Mouse (Mus musculus) left cerebral cortex, adult 8-10 months (tissue): ENCODE measurements around the gene Kcnj1. TPM values are rescaled to one million over a fixed set of nuclear protein-coding genes. Genes with fewer than 3 reads are reported as not detected.
A peak's percentile ranks its signal among the peaks of the same experiment; 100 is the strongest.

Experiments
- DNase-seq, 2 experiments: peaks; one replicate each; pipeline ENCODE4 v3.0.0; 2022; ENCODE audit warnings: low spot score in 2 of 2
- total RNA-seq, 4 experiments: library from RNA; stranded (reverse); gene quantifications; 2 replicates each; pipeline ENCODE4 v1.2.4; 2022

Gene Kcnj1
- total RNA-seq = not detected

- no peak for DNase-seq
Observed at GRCm38 (mm10) chr9:32372202-32372601, at the start of gene Kcnj1. Gene Kcnj1, plus strand, starts transcription at chr9:32372493.

GRCm38 (mm10) chr9:32323610-32324009 is 48.7 kb upstream of the Kcnj1 start:
- no peak for DNase-seq

GRCm38 (mm10) chr9:32328777-32329176 is 43.5 kb upstream of the Kcnj1 start:
- no peak for DNase-seq

GRCm38 (mm10) chr9:32331162-32331561 is 41.1 kb upstream of the Kcnj1 start:
- DNase-seq = no peak

GRCm38 (mm10) chr9:32335389-32336150 is 36.7 kb upstream of the Kcnj1 start:
- DNase-seq = no peak

- no peak for DNase-seq
Observed at GRCm38 (mm10) chr9:32340831-32341230, 31.5 kb upstream of the Kcnj1 start.

GRCm38 (mm10) chr9:32342929-32343328 is 29.4 kb upstream of the Kcnj1 start:
- no peak for DNase-seq

- DNase-seq = no peak
Observed at GRCm38 (mm10) chr9:32344051-32344450, 28.2 kb upstream of the Kcnj1 start, which contains the start of gene Kcnj5. Gene Kcnj5, minus strand, starts transcription at chr9:32344350.

GRCm38 (mm10) chr9:32344489-32344888 is 27.8 kb upstream of the Kcnj1 start:
- peak; percentile 8 to 13 for DNase-seq

GRCm38 (mm10) chr9:32348096-32348495 is 24.2 kb upstream of the Kcnj1 start:
- DNase-seq = no peak

GRCm38 (mm10) chr9:32349344-32349743 is 22.9 kb upstream of the Kcnj1 start:
- DNase-seq = no peak

GRCm38 (mm10) chr9:32350332-32350731 is 22.0 kb upstream of the Kcnj1 start:
- DNase-seq = peak; percentile 36 to 66

GRCm38 (mm10) chr9:32360770-32361169 is 11.5 kb upstream of the Kcnj1 start:
- no peak for DNase-seq

GRCm38 (mm10) chr9:32368812-32369211 is 3.5 kb upstream of the Kcnj1 start:
- no peak for DNase-seq

GRCm38 (mm10) chr9:32369388-32369787 is 2.9 kb upstream of the Kcnj1 start:
- DNase-seq = no peak

GRCm38 (mm10) chr9:32373656-32374055 is 1.4 kb downstream of the Kcnj1 start:
- no peak for DNase-seq

- DNase-seq = no peak
Observed at GRCm38 (mm10) chr9:32376031-32376430, 3.7 kb downstream of the Kcnj1 start.

- DNase-seq = no peak
Observed at GRCm38 (mm10) chr9:32376863-32377590, 4.7 kb downstream of the Kcnj1 start.

- no peak for DNase-seq
Observed at GRCm38 (mm10) chr9:32384906-32385305, 12.6 kb downstream of the Kcnj1 start.

GRCm38 (mm10) chr9:32388120-32388519 is 15.8 kb downstream of the Kcnj1 start:
- DNase-seq = no peak

GRCm38 (mm10) chr9:32391092-32391491 is 18.8 kb downstream of the Kcnj1 start:
- no peak for DNase-seq

GRCm38 (mm10) chr9:32391701-32392100 is 19.4 kb downstream of the Kcnj1 start:
- peak; percentile 10 to 71 for DNase-seq

GRCm38 (mm10) chr9:32392716-32393115 is 20.4 kb downstream of the Kcnj1 start:
- no peak for DNase-seq
